Mouse (Mus musculus): ENCODE results near the gene Tmem176b.

Gene Tmem176b

GRCm38 (mm10) chr6:48787867-48788266 is 53.4 kb downstream of the Tmem176b start:
- DNase-seq (ENCODE audit: low spot score) = no peak

- DNase-seq (ENCODE audit: low spot score) = no peak
Observed at GRCm38 (mm10) chr6:48785601-48786000, 55.7 kb downstream of the Tmem176b start.

GRCm38 (mm10) chr6:48785189-48785588 is 56.1 kb downstream of the Tmem176b start:
- no peak for DNase-seq (ENCODE audit: low spot score)

GRCm38 (mm10) chr6:48784406-48784805 is 56.9 kb downstream of the Tmem176b start:
- no peak for DNase-seq (ENCODE audit: low spot score)
